Mouse (Mus musculus): Measurements from ENCODE around the gene Tat.
A peak's percentile ranks its signal among the peaks of the same experiment; 100 is the strongest.

Tat gene

GRCm38 (mm10) chr8:109990224-109990623 lies at the start of gene Tat:
Gene Tat, plus strand, starts transcription at chr8:109990437.
- DNase-seq (ENCODE audit: low read depth, low spot score) = no peak

DNA sequence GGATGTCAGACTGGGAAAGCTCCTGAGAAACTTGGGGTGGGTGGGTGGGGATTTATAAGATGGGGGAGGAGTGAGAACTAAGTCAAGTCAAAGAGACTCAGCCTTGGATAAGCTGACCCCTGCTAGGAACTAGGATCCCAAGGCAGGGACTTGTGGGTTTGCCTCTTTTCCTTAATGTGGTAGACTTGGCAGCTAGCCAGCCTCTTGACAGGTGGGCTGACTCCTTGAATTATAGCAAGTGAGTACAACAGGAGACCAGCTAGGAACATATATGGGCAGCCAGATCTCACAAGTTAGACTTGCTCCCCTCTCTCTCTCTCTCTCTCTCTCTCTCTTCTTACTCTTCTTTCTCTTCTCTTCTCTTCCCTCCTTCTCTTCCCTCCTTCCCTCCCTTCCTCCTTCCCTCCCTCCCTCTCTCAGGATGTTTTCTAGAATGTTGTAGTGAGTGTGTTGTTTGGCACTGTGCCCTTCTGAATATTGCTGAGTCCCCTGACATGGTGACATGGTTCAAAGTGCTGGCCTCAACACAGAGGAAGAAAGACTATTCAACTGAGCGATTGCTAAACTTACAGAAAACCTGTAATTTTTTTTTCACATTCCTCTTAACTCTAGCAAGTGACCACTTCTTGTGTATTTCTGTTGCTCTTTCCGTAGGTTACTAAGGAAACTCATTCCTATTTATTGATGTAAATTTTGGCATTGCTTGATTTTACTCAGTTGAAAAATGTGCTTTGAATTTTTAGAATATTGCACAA lies 48.5 kb upstream of the Tat start:
- DNase-seq (ENCODE audit: low read depth, low spot score) = no peak

- no peak for DNase-seq (ENCODE audit: low read depth, low spot score)
Measured at GRCm38 (mm10) chr8:109945153-109945632, 45.0 kb upstream of the Tat start.

DNA sequence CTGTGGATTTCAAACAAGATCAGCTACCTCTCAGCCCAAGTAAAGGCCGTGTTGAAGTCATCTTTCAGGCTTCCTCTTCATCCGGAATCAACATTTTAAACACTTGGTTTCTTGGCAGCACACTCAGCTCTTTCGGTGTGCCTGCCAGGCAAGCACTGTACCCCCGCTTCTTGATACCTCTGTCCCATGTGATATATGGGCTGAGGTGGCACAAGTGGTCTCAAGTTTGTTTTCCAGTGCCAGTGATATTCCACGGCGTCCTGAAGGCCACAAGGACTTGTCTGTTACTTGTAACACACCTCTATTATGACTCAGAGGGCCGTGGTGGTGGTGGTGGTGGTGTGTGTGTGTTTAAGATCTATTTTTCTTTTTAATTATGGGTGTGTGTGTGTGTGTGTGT lies 44.5 kb upstream of the Tat start:
- DNase-seq (ENCODE audit: low read depth, low spot score) = no peak

DNA sequence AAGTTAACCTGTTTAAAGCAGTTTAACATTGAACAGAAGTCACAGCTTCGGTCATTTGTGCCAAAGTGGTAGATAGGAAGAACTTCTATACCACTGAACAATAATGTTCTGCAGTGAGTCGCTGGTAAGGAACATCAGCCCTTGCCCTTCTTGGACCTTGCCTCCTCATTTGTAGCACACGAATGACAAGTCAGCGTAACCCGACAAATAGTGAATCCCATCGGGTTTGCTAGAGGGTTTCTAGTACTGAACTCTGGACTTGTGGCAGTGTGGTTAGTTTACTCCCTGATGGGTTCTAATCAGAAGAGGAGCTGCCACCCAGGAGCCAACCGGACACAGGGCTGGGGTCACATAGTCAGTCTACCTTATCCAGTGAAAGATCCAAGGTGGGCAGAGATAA lies 44.0 kb upstream of the Tat start:
- no peak for DNase-seq (ENCODE audit: low read depth, low spot score)

DNA sequence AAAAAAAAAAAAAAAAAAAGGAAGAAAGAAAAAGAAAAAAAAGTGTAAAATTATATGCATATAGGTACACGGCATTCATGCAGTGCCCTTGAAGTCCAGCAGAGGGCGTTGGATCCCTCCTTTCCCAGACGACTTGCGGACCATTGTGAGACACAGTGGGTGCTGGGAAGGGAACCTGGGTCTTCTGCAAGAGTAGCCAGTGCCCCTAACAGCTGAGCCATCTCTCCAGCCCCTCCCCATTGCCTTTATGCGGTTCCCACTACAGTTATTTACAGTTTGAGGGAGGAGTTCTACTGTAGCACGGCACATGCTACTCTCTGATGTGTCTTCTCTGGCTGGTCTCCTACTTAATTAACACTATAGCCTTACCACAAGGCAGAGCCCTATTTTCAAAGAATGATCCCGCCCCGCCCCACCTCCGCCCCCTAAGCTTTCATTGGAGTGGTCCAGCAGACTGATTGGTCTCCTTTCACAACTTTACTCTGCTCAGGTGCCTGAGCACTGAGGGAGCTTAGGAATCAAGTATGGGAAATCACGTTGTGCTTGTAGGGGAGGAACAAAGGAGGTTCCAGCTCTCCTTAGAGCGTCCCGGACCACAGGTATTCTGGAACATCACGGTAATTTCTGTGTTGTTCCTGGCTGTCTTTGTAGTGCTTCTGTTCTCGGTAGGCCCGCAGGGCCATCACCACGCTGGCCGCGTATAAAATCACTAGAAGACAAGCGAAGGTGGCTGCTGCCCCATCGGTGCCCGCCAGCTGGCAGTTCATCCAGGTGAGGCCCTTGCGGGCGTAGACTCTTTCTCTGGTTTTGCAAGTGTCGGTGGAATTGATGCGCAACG lies 42.6 kb upstream of the Tat start:
- DNase-seq (ENCODE audit: low read depth, low spot score) = peak; percentile 32

DNA sequence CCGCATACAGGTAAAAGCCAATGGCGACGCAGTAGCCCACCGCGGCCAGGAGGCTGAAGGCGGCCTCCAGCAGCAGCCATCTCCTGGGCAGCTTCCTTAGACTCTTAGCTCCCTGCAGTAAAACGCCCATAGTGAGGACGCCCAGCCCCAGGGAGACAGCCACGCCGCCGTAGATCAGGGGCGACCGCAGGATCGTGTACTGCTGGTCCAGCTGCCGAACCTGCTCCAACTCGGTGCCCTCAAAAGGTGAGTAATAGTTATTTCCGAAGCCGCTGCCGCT lies 42.0 kb upstream of the Tat start:
- no peak for DNase-seq (ENCODE audit: low read depth, low spot score)

GRCm38 (mm10) chr8:109952171-109952570 lies 38.1 kb upstream of the Tat start:
- no peak for DNase-seq (ENCODE audit: low read depth, low spot score)

- DNase-seq (ENCODE audit: low read depth, low spot score) = peak; percentile 39
Measured at GRCm38 (mm10) chr8:109954486-109954948, 35.7 kb upstream of the Tat start.

DNA sequence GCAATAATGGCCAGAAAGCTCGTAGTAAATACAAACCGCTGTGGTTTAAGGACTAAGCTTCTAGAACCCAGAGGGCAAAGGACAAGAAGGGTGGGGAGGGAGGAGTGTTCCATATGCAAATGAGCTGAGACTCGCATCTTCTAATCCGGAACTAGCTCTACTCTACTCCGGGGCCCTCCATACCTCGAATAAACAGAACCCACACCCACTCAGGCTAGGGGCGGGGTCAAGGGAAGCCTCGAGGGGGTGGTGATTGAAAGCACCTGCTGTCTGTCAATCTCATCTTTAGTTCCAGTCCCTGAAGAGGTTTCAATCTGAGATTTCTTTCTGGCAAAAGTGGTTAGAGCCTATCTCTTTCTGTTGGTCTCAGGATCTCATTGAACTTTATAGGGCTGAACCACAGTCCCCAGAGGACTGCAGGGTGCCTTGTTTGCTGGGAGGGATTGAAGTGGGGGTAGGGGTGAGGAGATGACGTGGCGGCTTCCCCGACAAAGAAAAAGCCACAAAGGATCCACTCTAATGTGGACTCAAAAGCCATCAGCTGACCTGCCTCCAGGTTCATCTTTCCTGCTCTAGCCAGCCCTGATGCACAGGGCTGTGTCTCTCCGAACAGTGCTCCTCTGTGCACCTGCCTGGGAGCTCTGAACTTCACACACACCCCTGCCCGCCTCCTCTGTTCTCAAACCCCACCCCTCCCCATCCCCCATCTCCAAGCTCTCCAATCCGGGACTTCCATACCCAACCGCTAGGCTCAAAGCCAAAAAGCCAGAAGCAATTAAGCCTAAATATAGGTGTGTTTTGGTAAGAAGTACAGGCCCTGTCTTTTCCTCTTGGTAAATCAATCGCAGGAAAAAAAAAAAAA lies 32.8 kb upstream of the Tat start:
- DNase-seq (ENCODE audit: low read depth, low spot score) = no peak

DNA sequence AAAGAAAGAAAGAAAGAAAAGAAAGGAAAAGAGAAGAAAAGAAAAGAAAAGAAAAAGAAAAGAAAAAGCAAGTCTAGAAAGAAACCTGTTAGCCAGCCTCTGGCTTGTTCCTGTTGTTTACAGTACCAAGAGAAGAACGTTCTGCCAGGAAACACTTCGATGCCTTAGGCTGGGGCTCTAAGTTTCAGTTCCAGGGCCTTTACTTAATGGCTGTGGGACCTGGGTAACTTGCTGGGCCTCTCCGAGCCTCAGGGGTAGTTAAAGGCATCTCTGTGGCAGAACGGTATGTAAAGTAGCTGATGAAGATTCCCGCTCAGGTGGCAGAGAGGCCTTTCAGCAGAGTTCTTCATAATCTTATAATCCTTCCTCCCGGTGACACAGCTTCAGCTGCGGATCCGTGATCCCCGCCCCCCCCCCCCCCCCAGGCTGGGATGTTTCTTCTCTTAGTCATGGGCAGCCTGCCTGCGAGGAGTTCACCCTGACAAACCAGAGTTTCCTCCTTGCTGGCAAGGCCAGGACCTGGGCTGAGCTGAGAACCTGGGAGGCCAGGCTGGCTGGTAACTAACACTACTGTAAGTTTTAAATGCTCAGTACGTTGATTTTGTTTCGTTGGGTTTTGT lies 32.1 kb upstream of the Tat start:
- DNase-seq (ENCODE audit: low read depth, low spot score) = no peak

GRCm38 (mm10) chr8:109959112-109959511 lies 31.1 kb upstream of the Tat start:
- DNase-seq (ENCODE audit: low read depth, low spot score) = no peak

GRCm38 (mm10) chr8:109961693-109962367 lies 28.4 kb upstream of the Tat start, which contains the start of gene Marveld3:
Gene Marveld3, minus strand, starts transcription at chr8:109962203.
- no peak for DNase-seq (ENCODE audit: low read depth, low spot score)

DNA sequence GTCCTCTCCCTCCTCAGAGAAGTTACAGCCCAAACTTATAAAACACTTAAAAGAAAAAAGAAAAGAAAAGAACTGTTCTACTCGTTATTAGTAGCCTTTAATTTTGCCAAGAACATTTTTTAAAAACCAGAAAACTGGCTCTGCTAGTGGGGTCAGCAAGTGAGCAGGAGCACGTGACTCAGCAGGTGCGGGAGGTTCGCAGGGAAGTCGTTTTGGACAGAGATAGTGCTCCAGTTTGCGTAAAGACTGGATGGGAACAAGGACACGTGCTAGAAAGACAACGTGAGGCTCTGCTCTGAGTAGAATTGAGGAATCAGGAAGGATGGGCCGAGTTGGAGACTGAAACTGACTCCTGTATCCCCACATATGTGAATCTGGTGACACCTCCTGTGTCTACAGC lies 27.3 kb upstream of the Tat start:
- DNase-seq (ENCODE audit: low read depth, low spot score) = no peak

DNA sequence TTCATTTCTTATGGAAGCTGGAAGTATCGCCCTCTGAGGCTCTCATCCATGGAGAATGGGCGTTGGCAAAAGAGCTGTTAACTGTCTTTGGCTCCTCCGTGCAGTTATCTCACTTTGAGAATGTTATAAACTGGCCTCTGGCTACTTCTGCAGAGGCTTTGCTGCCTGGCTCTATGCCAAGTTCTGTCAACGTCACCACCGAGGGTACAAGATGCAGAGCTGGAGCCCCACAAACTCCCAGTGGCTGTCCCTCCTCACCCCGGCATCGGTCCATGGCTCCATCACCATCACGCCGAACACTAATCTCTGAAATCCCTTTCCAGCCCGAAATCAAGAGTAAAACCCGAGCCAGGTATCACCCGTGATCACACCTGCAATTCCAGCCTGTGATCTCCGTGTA lies 26.8 kb upstream of the Tat start:
- no peak for DNase-seq (ENCODE audit: low read depth, low spot score)

- no peak for DNase-seq (ENCODE audit: low read depth, low spot score)
Measured at GRCm38 (mm10) chr8:109964106-109964505, 26.1 kb upstream of the Tat start.

- DNase-seq (ENCODE audit: low read depth, low spot score) = no peak
Measured at GRCm38 (mm10) chr8:109968837-109969236, 21.4 kb upstream of the Tat start.

DNA sequence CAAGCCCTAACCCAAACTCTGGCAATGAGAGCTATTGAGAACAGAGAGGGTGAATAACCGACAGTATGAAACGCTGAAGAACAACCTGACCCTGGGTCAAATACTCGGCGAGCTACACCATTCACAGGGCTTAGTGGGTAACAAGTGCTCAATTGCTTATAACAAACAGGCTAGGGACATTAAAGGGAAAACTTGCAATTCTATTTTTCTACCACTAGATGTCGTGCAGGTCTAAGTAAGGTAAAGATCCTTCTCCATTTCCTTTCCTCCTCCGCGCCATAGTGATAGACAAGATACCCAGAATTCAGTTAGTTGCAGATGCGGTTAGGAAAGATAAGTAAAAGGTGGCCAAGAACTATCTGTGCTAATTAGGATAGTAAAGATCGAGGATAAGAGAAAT lies 19.9 kb upstream of the Tat start:
- DNase-seq (ENCODE audit: low read depth, low spot score) = no peak

DNA sequence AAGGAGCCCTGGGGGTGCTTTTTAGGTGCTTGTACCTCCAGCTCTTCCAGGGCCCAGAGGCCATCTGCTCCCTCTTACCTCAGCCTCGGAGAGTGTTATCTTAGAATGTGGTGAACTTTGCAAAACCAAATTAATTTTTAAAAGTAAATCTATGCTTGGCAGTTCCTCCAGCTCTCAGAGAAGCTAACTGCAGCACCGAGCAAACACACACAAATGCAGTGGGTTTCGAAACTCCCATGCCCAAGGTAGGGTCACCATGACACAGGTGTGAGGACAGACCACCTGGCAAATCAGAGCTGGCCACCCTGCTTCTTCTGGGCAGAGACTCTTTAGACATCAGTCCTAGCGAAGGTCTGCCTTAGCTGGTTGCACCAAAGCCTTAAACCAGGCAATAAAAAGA lies 17.3 kb upstream of the Tat start:
- DNase-seq (ENCODE audit: low read depth, low spot score) = no peak

DNA sequence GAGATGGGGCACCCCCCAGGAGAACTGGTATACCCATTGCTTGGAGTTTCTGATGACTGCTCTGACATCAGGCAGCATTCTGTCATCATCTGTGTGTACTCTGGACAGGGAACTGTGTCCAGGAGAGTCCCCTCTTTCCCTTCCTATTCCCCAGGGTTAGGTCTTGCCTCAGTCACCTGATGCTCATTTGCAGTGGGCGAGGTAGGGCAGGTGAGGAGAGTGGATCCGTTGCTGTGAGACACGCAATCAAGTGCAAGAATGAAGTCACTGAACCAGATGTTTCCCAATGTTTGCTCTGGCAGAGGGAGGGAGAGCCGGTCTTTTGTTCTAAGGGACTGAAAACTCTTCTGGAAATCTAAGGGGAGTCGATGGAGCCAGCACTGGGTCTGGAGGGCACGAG lies 10.9 kb upstream of the Tat start:
- DNase-seq (ENCODE audit: low read depth, low spot score) = no peak

Measured in brain, embryonic 18.5 days (tissue).